Mouse (Mus musculus) brain, embryonic 14.5 days (tissue): ENCODE measurements at regions not wholly inside any gene's neighbourhood (a gene's known extent, or its start where the extent isn't known, plus 50 kb on each side); places are given as distances from the start of the nearest gene placed in this dataset.

Experiments
- CTCF ChIP-seq: fragments of 200-500 bp; IDR thresholded peaks from 2 replicates; pipeline ENCODE4 v1.5.1; 2012; ENCODE audit warnings: inconsistent platforms, mild to moderate bottlenecking, moderate library complexity, borderline replicate concordance; ENCODE audit not compliant: insufficient read depth, insufficient read length; ENCODE audit errors: extremely low read depth
- POLR2A ChIP-seq: fragments of 200-500 bp; IDR thresholded peaks from 2 replicates; pipeline ENCODE4 v1.6.1; 2012; ENCODE audit warnings: mild to moderate bottlenecking, inconsistent platforms, borderline replicate concordance; ENCODE audit not compliant: poor library complexity, insufficient read depth, insufficient read length, severe bottlenecking; ENCODE audit errors: extremely low read depth

DNA sequence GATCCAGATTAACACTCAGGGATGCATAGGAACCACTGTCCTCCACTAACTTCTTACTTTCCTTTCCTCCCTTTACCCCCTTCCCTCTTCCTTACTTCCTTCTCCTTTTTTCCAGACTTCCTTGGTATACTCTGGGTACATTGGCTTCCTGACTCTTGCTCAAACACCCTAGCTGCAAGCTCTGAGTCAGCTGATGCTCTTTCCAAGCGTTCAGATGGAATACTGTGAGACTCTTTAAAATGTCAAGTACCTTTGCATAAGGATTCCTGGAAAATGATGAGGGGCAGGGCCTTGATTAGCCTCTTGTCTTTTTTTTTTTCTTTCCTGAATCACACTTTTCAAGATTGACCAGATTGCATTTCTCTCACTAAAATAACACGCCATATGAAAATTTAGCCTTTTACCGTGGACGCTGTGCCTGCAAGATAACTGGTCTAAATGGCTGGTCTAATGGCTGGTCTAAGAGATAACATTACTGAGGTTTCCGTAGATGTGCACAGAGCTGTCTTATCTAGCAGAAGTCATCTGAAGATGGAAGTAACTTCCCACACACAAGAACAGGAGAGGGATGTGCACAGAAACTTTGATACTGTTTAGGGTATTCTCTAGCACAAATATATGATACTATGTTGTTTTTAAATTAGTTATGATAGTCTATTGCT is 404.9 kb downstream of the Rprm start:
- TF ChIP-seq CTCF: no peak
- TF ChIP-seq POLR2A: no peak
